Mouse (Mus musculus) neural tube, embryonic 11.5 days (tissue): Measurements from ENCODE around the gene Tmem246. TPM values are rescaled to one million over a fixed set of nuclear protein-coding genes. Genes with fewer than 3 reads are reported as not detected.

Experiments used
- ATAC-seq: fragments of 200-750 bp; cut with Nextera tagmentation; 2 replicates; pipeline ENCODE4 v1.8.0; 2017; ENCODE audit warnings: moderate number of reproducible peaks, mild to moderate bottlenecking, moderate TSS enrichment, moderate library complexity; ENCODE audit not compliant: insufficient read depth, low FRiP score, low TSS enrichment
- DNase-seq: peaks from one replicate; pipeline ENCODE4 v3.0.0-alpha.2; 2015; ENCODE audit warnings: low spot score
- H3K27ac ChIP-seq: fragments of 300-500 bp; sonication (generic); 2 replicates; pipeline ENCODE4 v1.5.1; 2014; ENCODE audit warnings: low read depth, mild to moderate bottlenecking, low read length
- H3K27me3 ChIP-seq: fragments of 300-500 bp; sonication (generic); 2 replicates; pipeline ENCODE4 v1.6.1; 2014; ENCODE audit warnings: mild to moderate bottlenecking, low read length, mixed read lengths; ENCODE audit not compliant: control insufficient read depth, insufficient read depth
- H3K36me3 ChIP-seq: fragments of 300-500 bp; sonication (generic); 2 replicates; pipeline ENCODE4 v1.6.1; 2014; ENCODE audit warnings: mild to moderate bottlenecking, low read length, moderate library complexity, mixed read lengths; ENCODE audit not compliant: control insufficient read depth, insufficient read depth
- H3K4me1 ChIP-seq: fragments of 300-500 bp; sonication (generic); 2 replicates; pipeline ENCODE4 v1.6.1; 2014; ENCODE audit warnings: low read length, mixed read lengths; ENCODE audit not compliant: control insufficient read depth, insufficient read depth
- H3K4me2 ChIP-seq: fragments of 300-500 bp; sonication (generic); 2 replicates; pipeline ENCODE4 v1.6.1; 2014; ENCODE audit warnings: low read depth, mild to moderate bottlenecking, moderate library complexity
- H3K4me3 ChIP-seq: fragments of 300-500 bp; sonication (generic); 2 replicates; pipeline ENCODE4 v1.5.1; 2014; ENCODE audit warnings: low read depth, low read length
- H3K9ac ChIP-seq: fragments of 300-500 bp; sonication (generic); 2 replicates; pipeline ENCODE4 v1.6.1; 2014; ENCODE audit warnings: mild to moderate bottlenecking, low read length
- H3K9me3 ChIP-seq: fragments of 300-500 bp; sonication (generic); 2 replicates; pipeline ENCODE4 v1.6.1; 2016; ENCODE audit warnings: low read length; ENCODE audit not compliant: control insufficient read depth
- WGBS: fragments of 180-500 bp; shearing (Covaris S2); extraction: QIAGEN DNeasy Blood & Tissue Kit; methylation state at CpG from one replicate; pipeline ENCODE4 v1.1.7; 2014; 5-methylcytosine and 5-hydroxymethylcytosine counted together
- polyA plus RNA-seq: library from polyadenylated mRNA; unstranded; fragments of >200 nt; fragmentation: Nextera tagmentation; extraction: Ambion mirVana; gene quantifications from 2 replicates; pipeline ENCODE4 v1.2.1, GENCODE M21; 2014

The Tmem246 gene
- polyA plus RNA-seq, 1 experiment from 2014 or later, result 20.3 TPM

GRCm38 (mm10) chr4:49536671-49537070 is 61.0 kb downstream of the Tmem246 start:
- Histone ChIP-seq H3K4me1 (no peaks in the 10 kb centered on the region), H3K27me3 (no peaks in the 10 kb centered on the region), H3K9me3 (no peaks in the 10 kb centered on the region), H3K27ac (no peak overlapping the region), H3K36me3 (no peaks in the 10 kb centered on the region), H3K4me3 (no peak overlapping the region), H3K4me2 (no peak overlapping the region), H3K9ac (no peak overlapping the region)
- 90% methylated on average over 4 of the region's 4 CpGs for WGBS
- no peak for ATAC-seq
- DNase-seq, result no peak

- Histone ChIP-seq H3K36me3 (no peaks in the 10 kb centered on the region), H3K4me1 (no peaks in the 10 kb centered on the region), H3K27me3 (no peaks in the 10 kb centered on the region), H3K9ac (no peak overlapping the region), H3K27ac (no peak overlapping the region), H3K9me3 (no peaks in the 10 kb centered on the region), H3K4me2 (no peak overlapping the region), H3K4me3 (no peak overlapping the region)
- ATAC-seq, result no peak
- WGBS, result 91% methylated on average over 4 of the region's 4 CpGs
- DNase-seq, result no peak
Observed at GRCm38 (mm10) chr4:49535675-49536294, 61.9 kb downstream of the Tmem246 start.

- ATAC-seq, result no peak
- 82% methylated on average over 3 of the region's 3 CpGs for WGBS
- no peak overlapping the region for H3K27ac ChIP-seq
- no peak overlapping the region for H3K4me3 ChIP-seq
- H3K4me2 ChIP-seq, result no peak overlapping the region
- peaks cover 5% of the 10 kb centered on the region for H3K36me3 ChIP-seq
- H3K4me1 ChIP-seq, result no peaks in the 10 kb centered on the region
- no peak for DNase-seq
- H3K27me3 ChIP-seq, result no peaks in the 10 kb centered on the region
- H3K9me3 ChIP-seq, result peaks cover 4% of the 10 kb centered on the region; the same call in 1 of the 2 replicates
- no peak overlapping the region for H3K9ac ChIP-seq
Observed at GRCm38 (mm10) chr4:49535036-49535435, 62.6 kb downstream of the Tmem246 start.

Other genes starting within 250 kb of the Tmem246 start
- gene Acnat2, start 189.7 kb downstream of the Tmem246 start, polyA plus RNA-seq, result not detected in 2 replicates
- not detected in 2 replicates for gene Acnat1, start 124.0 kb downstream of the Tmem246 start, polyA plus RNA-seq
- gene Baat, start 91.3 kb downstream of the Tmem246 start, polyA plus RNA-seq, result 0.19 and 0.49 TPM in 2 replicates
- gene Mrpl50, start 76.8 kb downstream of the Tmem246 start, polyA plus RNA-seq, result 89.5 and 90.4 TPM in 2 replicates
- 13.2 and 15.0 TPM in 2 replicates for gene Zfp189, start 76.7 kb downstream of the Tmem246 start, polyA plus RNA-seq
- 0.41 TPM in 1 of 2 replicates, not detected in the other for gene Aldob, start 48.3 kb downstream of the Tmem246 start, polyA plus RNA-seq
- gene Rnf20, start 34.1 kb upstream of the Tmem246 start, polyA plus RNA-seq, result 74.4 and 74.5 TPM in 2 replicates
- 0.12 TPM in 2 replicates for gene Ppp3r2, start 84.1 kb upstream of the Tmem246 start, polyA plus RNA-seq
- 2.6 and 2.7 TPM in 2 replicates for gene Grin3a, start 247.9 kb upstream of the Tmem246 start, polyA plus RNA-seq